Mouse (Mus musculus) small intestine, adult 2 months (tissue): ENCODE data around the gene Bckdhb.

Experiments used
- CTCF ChIP-seq: fragments of 200-500 bp; IDR thresholded peaks from 2 replicates; pipeline ENCODE4 v1.5.1; 2012; ENCODE audit warnings: low read depth, mild to moderate bottlenecking, control low read depth, inconsistent platforms, low read length, moderate library complexity, mixed read lengths; ENCODE audit not compliant: insufficient replicate concordance, insufficient read length; ENCODE audit errors: extremely low read depth
- POLR2A ChIP-seq: fragments of 200-500 bp; IDR thresholded peaks from 2 replicates; pipeline ENCODE4 v1.6.1; 2012; ENCODE audit warnings: low read depth, mild to moderate bottlenecking, control low read depth, inconsistent platforms, low read length, moderate library complexity

- no peak for TF ChIP-seq CTCF
- no peak for TF ChIP-seq POLR2A
These were observed 148.3 kb downstream of the Bckdhb start for GRCm38 (mm10) chr9:84073237-84073636.
